Mouse (Mus musculus) layer of hippocampus, adult 9-11 months (tissue): ENCODE data around the gene Foxs1.
A peak's percentile ranks its signal among the peaks of the same experiment; 100 is the strongest.

Source experiments
- DNase-seq: peaks from one replicate; pipeline ENCODE4 v3.0.0; 2022

Gene Foxs1

DNA sequence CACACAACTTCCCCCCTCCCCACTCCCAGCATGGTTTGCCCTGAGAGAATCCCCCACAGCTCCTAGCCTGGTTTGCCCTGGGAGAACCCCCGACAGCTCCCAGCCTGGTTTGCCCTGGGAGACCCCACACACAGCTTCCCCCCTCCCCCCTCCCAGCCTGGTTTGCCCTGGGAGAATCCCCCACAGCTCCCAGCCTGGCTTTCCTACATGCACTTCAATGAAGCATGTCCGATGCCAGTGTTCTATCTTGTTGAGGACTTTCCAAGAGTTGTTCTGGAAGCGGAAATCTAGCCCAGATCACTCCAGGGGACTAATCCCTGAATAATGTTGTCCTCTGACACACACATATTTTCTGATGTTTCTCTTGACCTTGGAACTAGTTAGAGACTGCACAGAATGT lies 30.4 kb downstream of the Foxs1 start:
- no peak for DNase-seq

DNA sequence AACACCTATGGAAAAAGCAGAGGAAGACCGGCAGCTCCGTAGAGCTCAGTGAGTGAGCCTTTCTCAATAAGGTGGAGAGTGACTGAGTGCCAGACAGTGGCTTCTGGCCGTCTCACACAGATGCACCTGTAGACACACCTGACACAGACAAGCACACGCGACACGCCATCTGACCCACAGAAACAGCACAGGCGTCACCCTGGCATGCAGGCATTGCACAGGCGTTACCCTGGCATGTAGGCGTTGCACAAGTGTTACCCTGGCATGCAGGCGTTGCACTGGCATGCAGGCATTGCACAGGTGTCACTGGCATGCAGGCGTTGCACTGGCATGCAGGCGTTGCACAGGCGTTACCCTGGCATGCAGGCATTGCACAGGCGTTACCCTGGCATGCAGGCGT lies 31.7 kb downstream of the Foxs1 start:
- DNase-seq: no peak

GRCm38 (mm10) chr2:152899011-152899410 lies 34.0 kb downstream of the Foxs1 start:
- no peak for DNase-seq

- no peak for DNase-seq
Measured at GRCm38 (mm10) chr2:152896926-152897325, 36.1 kb downstream of the Foxs1 start.

- no peak for DNase-seq
Measured at GRCm38 (mm10) chr2:152895834-152896233, 37.2 kb downstream of the Foxs1 start.

DNA sequence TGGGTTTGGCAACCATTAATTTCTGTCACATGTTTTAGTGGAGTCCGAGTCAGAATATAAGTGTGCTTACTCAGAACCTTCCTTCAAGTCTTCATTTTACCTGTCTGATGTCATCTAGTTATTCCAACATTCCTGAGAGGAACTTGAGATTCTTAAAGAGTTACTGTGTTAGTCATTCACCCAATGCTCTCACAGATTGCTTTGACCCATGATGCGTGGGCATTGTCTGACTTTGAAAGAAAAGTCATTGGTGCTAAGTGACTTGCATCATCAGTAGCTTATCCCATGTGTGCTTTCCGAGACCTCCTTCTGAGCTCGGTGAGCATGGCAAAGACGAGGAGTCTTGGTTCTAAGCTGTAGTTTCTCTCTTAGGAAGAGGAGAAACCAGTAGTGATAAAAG lies 44.2 kb downstream of the Foxs1 start:
- DNase-seq: no peak

GRCm38 (mm10) chr2:152887230-152887629 lies 45.8 kb downstream of the Foxs1 start:
- no peak for DNase-seq

- DNase-seq: peak; percentile 65
Measured at GRCm38 (mm10) chr2:152884101-152884645, 48.8 kb downstream of the Foxs1 start.
